Mouse (Mus musculus) activated CD4-positive, CD25-positive, alpha-beta regulatory T cell (primary cell): ENCODE results near the gene Fgf2. TPM values are rescaled to one million over a fixed set of nuclear protein-coding genes. Genes with fewer than 3 reads are reported as not detected.

Source experiments
- polyA plus RNA-seq, 2 experiments: library from polyadenylated mRNA; unstranded; fragments of 100-300 nt; shearing (Covaris generic); gene quantifications; one replicate each; pipeline ENCODE4 v1.2.1; 2017

The Fgf2 gene
- polyA plus RNA-seq: 1 to 10 TPM in 1 of 2 experiments, under 1 TPM in 1; 0.30 to 1.8 TPM

GRCm38 (mm10) chr3:37348221-37349165, at the start of gene Fgf2:
Fgf2 (plus strand) TSS chr3:37348346.

GRCm38 (mm10) chr3:37312370-37312941, 35.7 kb upstream of the Fgf2 start, which contains the start of the genes Bbs12 and Cetn4:
Bbs12 (plus strand) TSS chr3:37312554.
Cetn4 (minus strand) TSS chr3:37312708.

DNA sequence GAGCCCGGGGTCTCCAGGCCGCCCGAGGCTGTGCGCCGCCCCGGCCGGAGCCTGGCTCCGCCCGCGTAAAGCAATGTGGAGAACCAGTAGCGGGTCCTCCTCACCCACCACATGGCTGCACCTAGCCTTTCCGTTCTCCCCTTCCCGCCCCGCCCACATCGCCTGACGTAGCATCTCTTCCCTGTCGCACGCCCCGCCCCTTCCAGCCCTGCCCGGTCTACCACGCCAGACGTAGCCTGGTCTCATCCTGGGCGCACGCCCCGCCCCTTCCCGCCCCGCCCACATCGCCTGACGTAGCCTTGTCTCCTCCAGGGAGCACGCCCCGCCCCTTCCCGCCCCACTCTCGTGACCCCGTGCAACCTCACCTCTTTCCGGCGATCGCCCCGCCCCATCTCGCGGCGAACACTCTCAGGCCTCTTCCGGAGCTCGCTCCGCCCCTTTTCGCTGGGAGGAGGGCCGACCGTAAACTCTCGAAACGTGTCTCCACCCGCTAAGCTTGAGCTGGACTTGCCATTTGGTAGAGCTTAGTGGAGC, 71.4 kb downstream of the Fgf2 start, which contains the start of gene Spata5:
TSS of gene Spata5 (plus strand) at position 439 of the 534 bp plus-strand sequence.

GRCm38 (mm10) chr3:37420072-37420471, 71.9 kb downstream of the Fgf2 start, which contains the start of gene Nudt6:
Nudt6 (minus strand) TSS chr3:37420211.

Other genes starting within 250 kb of the Fgf2 start
- 1 to 10 TPM in 1 of 2 experiments, under 1 TPM in 1; 0.80 to 2.6 TPM for gene Il2, start 222.4 kb upstream of the Fgf2 start, polyA plus RNA-seq
- 1 to 10 TPM in 1 of 2 experiments, not detected in 1; 6.1 TPM for gene Il21, start 115.7 kb upstream of the Fgf2 start, polyA plus RNA-seq
- gene Bbs12, start 35.8 kb upstream of the Fgf2 start, polyA plus RNA-seq: 1 to 10 TPM; 3.6 to 5.5 TPM
- 1 to 10 TPM in 1 of 2 experiments, under 1 TPM in 1; 0.60 to 1.5 TPM for gene Cetn4, start 35.6 kb upstream of the Fgf2 start, polyA plus RNA-seq
- 10 to 100 TPM; 28.3 to 37.1 TPM for gene Spata5, start 71.5 kb downstream of the Fgf2 start, polyA plus RNA-seq
- 10 to 100 TPM; 10.1 to 31.2 TPM for gene Nudt6, start 71.9 kb downstream of the Fgf2 start, polyA plus RNA-seq